Mouse (Mus musculus) MEL (cell line): Measurements from ENCODE around the gene Utp20. TPM values are rescaled to one million over a fixed set of nuclear protein-coding genes. Genes with fewer than 3 reads are reported as not detected.
"Not testable (repeated sequence)": the region's sequence is repeated elsewhere in the genome, so short reads cannot be mapped to it uniquely, and the experiment has no call there.

Experiments used
- DNase-seq: peaks from one replicate; pipeline ENCODE4 v3.0.0; 2011; ENCODE audit warnings: low read depth, low spot score
- H3K27ac ChIP-seq: 2 replicates; pipeline ENCODE4 v1.5.1; 2012; ENCODE audit warnings: low read depth, mild to moderate bottlenecking, control low read depth, low read length, moderate library complexity; ENCODE audit not compliant: control insufficient read depth
- H3K27me3 ChIP-seq, 2 experiments: fragments of 150-350 bp in 1 of 2; sonication (generic) in 1 of 2; 2 replicates each; pipeline ENCODE4 v1.6.1; 2012; ENCODE audit warnings: low read length in 2 of 2, mild to moderate bottlenecking in 2 of 2, improper control_type of control experiment in 1 of 2, moderate library complexity in 1 of 2; ENCODE audit not compliant: insufficient read depth in 2 of 2, control insufficient read depth in 1 of 2
- H3K36me3 ChIP-seq, 2 experiments: 2 replicates each; pipeline ENCODE4 v1.6.1; 2012 to 2014; ENCODE audit warnings: low read length in 2 of 2, improper control_type of control experiment in 1 of 2, inconsistent platforms in 1 of 2, mild to moderate bottlenecking in 1 of 2; ENCODE audit not compliant: insufficient read depth in 2 of 2, control insufficient read depth in 1 of 2
- H3K4me1 ChIP-seq, 2 experiments: fragments of 150-350 bp in 1 of 2; sonication (generic) in 1 of 2; 2 replicates each; pipeline ENCODE4 v1.6.1; 2012; ENCODE audit warnings: low read length in 2 of 2, improper control_type of control experiment in 1 of 2, mild to moderate bottlenecking in 1 of 2; ENCODE audit not compliant: insufficient read depth in 2 of 2, control insufficient read depth in 1 of 2
- H3K4me3 ChIP-seq, 2 experiments: fragments of 150-350 bp in 1 of 2; sonication (generic) in 1 of 2; 2 replicates each; pipeline ENCODE4 v1.5.1; 2012; ENCODE audit warnings: low read depth in 2 of 2, low read length in 2 of 2, mild to moderate bottlenecking in 2 of 2, moderate library complexity in 2 of 2, control low read depth in 1 of 2, improper control_type of control experiment in 1 of 2; ENCODE audit not compliant: control insufficient read depth in 1 of 2, insufficient read depth in 1 of 2
- H3K79me2 ChIP-seq: 2 replicates; pipeline ENCODE4 v1.6.1; 2012; ENCODE audit warnings: mild to moderate bottlenecking, low read length, moderate library complexity; ENCODE audit not compliant: control insufficient read depth, poor library complexity, insufficient read depth
- H3K9ac ChIP-seq: 2 replicates; pipeline ENCODE4 v1.6.1; 2012; ENCODE audit warnings: low read depth, mild to moderate bottlenecking, control low read depth, low read length, moderate library complexity; ENCODE audit not compliant: control insufficient read depth, poor library complexity, severe bottlenecking
- H3K9me3 ChIP-seq: fragments of 150-350 bp; sonication (generic); replicated peaks from 2 replicates; pipeline ENCODE4 v1.6.1; 2012; ENCODE audit warnings: mild to moderate bottlenecking, low read length, improper control_type of control experiment, moderate library complexity; ENCODE audit not compliant: insufficient read depth
- BHLHE40 ChIP-seq: IDR thresholded peaks from 2 replicates; pipeline ENCODE4 v1.6.1; 2012; ENCODE audit warnings: low read depth, mild to moderate bottlenecking, inconsistent platforms, low read length, improper control_type of control experiment, borderline replicate concordance
- CHD1 ChIP-seq: IDR thresholded peaks from 2 replicates; pipeline ENCODE4 v1.6.1; 2012; ENCODE audit warnings: low read depth, mild to moderate bottlenecking, inconsistent platforms, low read length, improper control_type of control experiment
- E2F4 ChIP-seq: IDR thresholded peaks from 2 replicates; pipeline ENCODE4 v1.6.1; 2011; ENCODE audit warnings: low read depth, low read length, improper control_type of control experiment, borderline replicate concordance
- EP300 ChIP-seq, 2 experiments: IDR thresholded peaks; 2 replicates each; pipeline ENCODE4 v1.6.1; 2011; ENCODE audit warnings: improper control_type of control experiment in 2 of 2, low read length in 2 of 2, low read depth in 1 of 2, mild to moderate bottlenecking in 1 of 2
- GABPA ChIP-seq: IDR thresholded peaks from 2 replicates; pipeline ENCODE4 v1.6.1; 2012; ENCODE audit warnings: low read depth, mild to moderate bottlenecking, inconsistent platforms, low read length, improper control_type of control experiment, moderate library complexity
- GATA1 ChIP-seq: IDR thresholded peaks from 2 replicates; pipeline ENCODE4 v1.6.1; 2011; ENCODE audit warnings: low read depth, low read length, improper control_type of control experiment
- HCFC1 ChIP-seq: IDR thresholded peaks from 2 replicates; pipeline ENCODE4 v1.6.1; 2012; ENCODE audit warnings: low read depth, mild to moderate bottlenecking, inconsistent platforms, low read length, improper control_type of control experiment, moderate library complexity
- MAFK ChIP-seq: IDR thresholded peaks from 2 replicates; pipeline ENCODE4 v1.6.1; 2011; ENCODE audit warnings: low read depth, mild to moderate bottlenecking, low read length, improper control_type of control experiment, borderline replicate concordance
- MAX ChIP-seq: IDR thresholded peaks from 2 replicates; pipeline ENCODE4 v1.6.1; 2011; ENCODE audit warnings: low read length, improper control_type of control experiment
- MYB ChIP-seq: IDR thresholded peaks from 2 replicates; pipeline ENCODE4 v1.6.1; 2011; ENCODE audit warnings: mild to moderate bottlenecking, low read depth, low read length, improper control_type of control experiment
- NELFE ChIP-seq: IDR thresholded peaks from 2 replicates; pipeline ENCODE4 v1.6.1; 2011; ENCODE audit warnings: low read depth, low read length, improper control_type of control experiment
- SMC3 ChIP-seq: IDR thresholded peaks from 2 replicates; pipeline ENCODE4 v1.6.1; 2011; ENCODE audit warnings: low read depth, low read length, improper control_type of control experiment
- TCF12 ChIP-seq: IDR thresholded peaks from 2 replicates; pipeline ENCODE4 v1.6.1; 2014; ENCODE audit warnings: low read depth, mild to moderate bottlenecking, inconsistent platforms, low read length, improper control_type of control experiment, moderate library complexity
- ZC3H11A ChIP-seq: IDR thresholded peaks from 2 replicates; pipeline ENCODE4 v1.6.1; 2012; ENCODE audit warnings: low read depth, mild to moderate bottlenecking, inconsistent platforms, low read length, improper control_type of control experiment
- ZKSCAN1 ChIP-seq: IDR thresholded peaks from 2 replicates; pipeline ENCODE4 v1.6.1; 2012; ENCODE audit warnings: low read depth, mild to moderate bottlenecking, inconsistent platforms, low read length, improper control_type of control experiment, moderate library complexity
- ZMIZ1 ChIP-seq: IDR thresholded peaks from 2 replicates; pipeline ENCODE4 v1.6.1; 2012; ENCODE audit warnings: low read depth, mild to moderate bottlenecking, inconsistent platforms, low read length, improper control_type of control experiment, moderate library complexity
- ZNF384 ChIP-seq: IDR thresholded peaks from 2 replicates; pipeline ENCODE4 v1.6.1; 2012; ENCODE audit warnings: low read depth, mild to moderate bottlenecking, inconsistent platforms, low read length, improper control_type of control experiment
- polyA plus RNA-seq, 2 experiments: library from polyadenylated mRNA; stranded (reverse) in 1 of 2; unstranded in 1 of 2; fragments of >175 nt in 1 of 2; fragments of >200 nt in 1 of 2; gene quantifications; 2 replicates each; pipeline versions ENCODE4 v1.2.1 to v1.2.4; 2012; ENCODE audit warnings: low replicate concordance in 2 of 2, low read depth in 1 of 2; ENCODE audit not compliant: insufficient read length in 2 of 2, insufficient read depth in 1 of 2, missing spikeins in 1 of 2
- total RNA-seq: library from RNA; depleted of rRNA; stranded (reverse); fragments of 300-350 nt; gene quantifications from 2 replicates; pipeline ENCODE4 v1.2.3, GENCODE M21; 2012

The Utp20 gene
- total and polyA plus RNA-seq, 3 experiments: 56.5 to 138 (median 62.8) TPM

DNA sequence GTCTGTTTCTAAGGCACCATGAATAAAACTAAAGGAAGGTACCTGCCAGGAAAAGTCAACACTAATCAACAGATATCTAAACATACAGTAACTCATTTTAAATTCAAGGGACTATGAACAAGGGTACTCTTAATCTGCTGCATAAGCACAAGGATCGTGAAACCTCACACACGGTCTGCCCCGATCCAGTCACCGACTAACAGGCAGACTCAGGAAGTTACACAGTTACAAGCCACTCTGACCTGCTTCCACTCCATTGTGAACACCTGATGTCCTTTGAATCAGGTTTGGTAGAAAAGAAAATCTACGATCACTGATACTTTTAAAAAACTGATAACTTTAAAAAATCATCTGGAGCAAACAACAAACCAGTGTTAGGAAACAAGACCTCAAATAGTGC lies 42.7 kb downstream of the Utp20 start:
- Histone ChIP-seq H3K79me2 (no peaks in the 10 kb centered on the region; the same call in 1 of the 2 replicates), H3K36me3 (peaks cover 0 to 12% of the 10 kb centered on the region in 2 experiments; a peak in 2 of 4 replicates), H3K9ac (no peak overlapping the region), H3K27ac (no peak overlapping the region), H3K9me3 (no peaks in the 10 kb centered on the region), H3K27me3 (no peaks in the 10 kb centered on the region), H3K4me3 (no peak overlapping the region), H3K4me1 (no peaks in the 10 kb centered on the region; a peak in 1 of 4 replicates)
- no peak for DNase-seq
- no peak for TF ChIP-seq BHLHE40
- no peak for TF ChIP-seq MAFK
- no peak for TF ChIP-seq ZMIZ1
- no peak for TF ChIP-seq NELFE
- TF ChIP-seq CHD1: no peak
- no peak for TF ChIP-seq MAX
- TF ChIP-seq HCFC1: no peak
- no peak for TF ChIP-seq ZKSCAN1
- no peak for TF ChIP-seq E2F4
- TF ChIP-seq GATA1: no peak
- no peak for TF ChIP-seq MYB
- TF ChIP-seq SMC3: no peak
- TF ChIP-seq TCF12: no peak
- TF ChIP-seq EP300 (IDR thresholded peaks at IDR 0.05; ENCODE audit: low read depth in 1 of 2, low read length in 2 of 2): no peak
- no peak for TF ChIP-seq GABPA

DNA sequence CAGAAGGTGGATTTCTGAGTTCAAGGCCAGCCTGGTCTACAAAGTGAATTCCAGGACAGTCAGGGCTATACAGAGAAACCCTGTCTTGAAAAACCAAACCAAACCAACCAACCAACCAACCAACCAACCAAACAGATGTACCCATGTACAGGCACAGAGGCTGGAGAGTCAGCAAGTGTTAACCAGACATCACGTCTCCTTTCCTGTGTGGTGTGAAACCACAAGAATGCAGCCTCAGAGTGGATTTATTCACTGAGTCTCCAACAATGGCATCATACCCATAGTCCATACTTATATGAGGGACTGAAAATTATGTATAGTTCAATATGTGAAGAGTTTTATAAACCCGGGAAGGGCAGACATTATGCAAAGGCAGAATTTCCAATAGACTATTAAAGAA lies 43.5 kb downstream of the Utp20 start:
- H3K36me3 ChIP-seq: peaks cover 0 to 12% of the 10 kb centered on the region in 2 experiments; a peak in 2 of 4 replicates
- not testable (repeated sequence) for H3K27ac ChIP-seq, H3K79me2 ChIP-seq, H3K9me3 ChIP-seq, H3K4me3 ChIP-seq, DNase-seq, H3K27me3 ChIP-seq, H3K9ac ChIP-seq, H3K4me1 ChIP-seq

GRCm38 (mm10) chr10:88780716-88781115 lies 45.9 kb downstream of the Utp20 start:
- Histone ChIP-seq H3K9me3 (no peaks in the 10 kb centered on the region), H3K27me3 (no peaks in the 10 kb centered on the region), H3K4me1 (no peaks in the 10 kb centered on the region), H3K36me3 (peaks cover 0 to 11% of the 10 kb centered on the region in 2 experiments; a peak in 2 of 4 replicates), H3K4me3 (no peak overlapping the region), H3K27ac (no peak overlapping the region), H3K79me2 (no peaks in the 10 kb centered on the region; the same call in 1 of the 2 replicates), H3K9ac (no peak overlapping the region)
- TF ChIP-seq ZNF384 (no peak), E2F4 (no peak), ZC3H11A (no peak)
- no peak for DNase-seq
